Mouse (Mus musculus) forebrain, embryonic 13.5 days (tissue): ENCODE measurements around the gene Rnf214. TPM values are rescaled to one million over a fixed set of nuclear protein-coding genes. Genes with fewer than 3 reads are reported as not detected.

Experiments
- ATAC-seq: fragments of 200-750 bp; cut with Nextera tagmentation; 2 replicates; pipeline ENCODE4 v1.8.0; 2017
- H3K27ac ChIP-seq: fragments of 300-500 bp; sonication (generic); 2 replicates; pipeline ENCODE4 v1.5.1; 2015; ENCODE audit warnings: inconsistent platforms, mild to moderate bottlenecking, moderate library complexity
- H3K27me3 ChIP-seq: fragments of 300-500 bp; sonication (generic); 2 replicates; pipeline ENCODE4 v1.6.1; 2015; ENCODE audit warnings: mild to moderate bottlenecking, inconsistent platforms
- H3K36me3 ChIP-seq: fragments of 300-500 bp; sonication (generic); 2 replicates; pipeline ENCODE4 v1.6.1; 2015; ENCODE audit warnings: mild to moderate bottlenecking, inconsistent platforms; ENCODE audit not compliant: poor library complexity, severe bottlenecking
- H3K4me1 ChIP-seq: fragments of 300-500 bp; sonication (generic); 2 replicates; pipeline ENCODE4 v1.6.1; 2015; ENCODE audit warnings: inconsistent platforms
- H3K4me2 ChIP-seq: fragments of 300-500 bp; sonication (generic); 2 replicates; pipeline ENCODE4 v1.6.1; 2015; ENCODE audit warnings: inconsistent platforms, mild to moderate bottlenecking, moderate library complexity
- H3K4me3 ChIP-seq: fragments of 300-500 bp; sonication (generic); 2 replicates; pipeline ENCODE4 v1.5.1; 2015; ENCODE audit warnings: mild to moderate bottlenecking, inconsistent platforms
- H3K9ac ChIP-seq: fragments of 300-500 bp; sonication (generic); 2 replicates; pipeline ENCODE4 v1.6.1; 2015; ENCODE audit warnings: mild to moderate bottlenecking, inconsistent platforms
- H3K9me3 ChIP-seq: fragments of 300-500 bp; sonication (generic); replicated peaks from 2 replicates; pipeline ENCODE4 v1.6.1; 2016; ENCODE audit warnings: inconsistent platforms
- WGBS: fragments of 180-500 bp; shearing (Covaris S2); methylation state at CpG from one replicate; pipeline ENCODE4 v1.1.7; 2015; 5-methylcytosine and 5-hydroxymethylcytosine counted together
- polyA plus RNA-seq: library from polyadenylated mRNA; unstranded; fragments of >200 nt; fragmentation: Nextera tagmentation; extraction: Ambion mirVana; gene quantifications from 2 replicates; pipeline ENCODE4 v1.2.1, GENCODE M21; 2015

Rnf214 gene
- polyA plus RNA-seq, 1 experiment from 2014 or later: 94.3 TPM

DNA sequence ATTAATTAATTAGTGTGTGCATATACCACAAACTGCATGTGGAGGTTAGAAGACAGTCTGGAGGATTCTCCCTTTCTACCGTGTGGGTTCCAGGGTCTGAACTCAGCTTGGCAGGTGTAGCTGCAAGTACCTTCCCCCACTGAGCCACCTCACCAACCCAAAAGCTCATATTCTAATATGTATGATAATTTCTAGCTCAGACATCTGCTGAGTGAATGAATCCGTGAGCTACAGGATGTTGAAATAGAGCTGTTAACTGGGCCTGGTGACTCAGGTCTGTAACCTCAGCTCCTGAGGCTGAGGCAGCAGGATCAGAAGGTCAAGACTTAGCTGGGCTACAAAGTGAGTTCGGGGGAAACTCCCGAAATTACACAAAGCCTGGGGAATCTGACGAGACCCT, 63.7 kb downstream of the Rnf214 start:
- Histone ChIP-seq H3K27ac (no peak overlapping the region), H3K4me3 (no peak overlapping the region), H3K36me3 (peaks cover 3% of the 10 kb centered on the region; the same call in 1 of the 2 replicates), H3K4me1 (peaks cover 39% of the 10 kb centered on the region), H3K9me3 (no peaks in the 10 kb centered on the region), H3K27me3 (no peaks in the 10 kb centered on the region), H3K9ac (no peak overlapping the region), H3K4me2 (no peak overlapping the region)
- no peak for ATAC-seq
- WGBS: 85% methylated on average over 5 of the region's 5 CpGs

- WGBS: 88% methylated on average over 6 of the region's 6 CpGs
- peak overlapping the region; percentile 100; the same call in 1 of the 2 replicates for H3K4me2 ChIP-seq
These were observed 65.3 kb downstream of the Rnf214 start for GRCm38 (mm10) chr9:45841458-45841857.

GRCm38 (mm10) chr9:45840331-45840730, 66.4 kb downstream of the Rnf214 start:
- Histone ChIP-seq H3K9me3 (no peaks in the 10 kb centered on the region), H3K27ac (no peak overlapping the region), H3K4me2 (peak overlapping the region; percentile 100), H3K4me3 (peak overlapping the region; percentile 79), H3K36me3 (0 out of 2 replicates have a peak, but pooled peaks cover 3% of the 10 kb centered on the region), H3K4me1 (peaks cover 41% of the 10 kb centered on the region), H3K9ac (peak overlapping the region; percentile 95; the same call in 1 of the 2 replicates), H3K27me3 (no peaks in the 10 kb centered on the region)
- 81% methylated on average over 5 of the region's 5 CpGs for WGBS
- no peak for ATAC-seq

More at GRCm38 (mm10) chr9:45841458-45841857, 65.3 kb downstream of the Rnf214 start:
- peaks cover 3% of the 10 kb centered on the region; the same call in 1 of the 2 replicates for H3K36me3 ChIP-seq
- ATAC-seq: no peak
- H3K4me3 ChIP-seq: no peak overlapping the region
- no peaks in the 10 kb centered on the region for H3K27me3 ChIP-seq
- H3K4me1 ChIP-seq: peaks cover 41% of the 10 kb centered on the region
- H3K9ac ChIP-seq: no peak overlapping the region
- H3K27ac ChIP-seq: no peak overlapping the region
- no peaks in the 10 kb centered on the region for H3K9me3 ChIP-seq

DNA sequence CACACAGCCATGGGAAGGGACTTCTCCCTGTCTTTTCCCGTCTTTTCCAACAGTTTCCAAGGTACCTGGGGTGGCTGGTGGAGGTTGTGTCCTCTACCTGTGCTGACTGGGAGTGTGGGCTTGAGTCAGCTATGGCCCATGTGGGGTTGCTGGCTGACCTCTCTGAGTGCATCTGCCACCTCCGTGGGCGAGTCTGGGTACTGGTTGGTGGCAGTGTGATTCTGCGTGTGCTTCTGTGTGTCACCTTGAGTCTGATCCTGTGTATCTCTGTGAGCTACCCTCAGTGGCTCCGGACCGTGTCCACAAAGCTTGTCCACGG, 66.8 kb downstream of the Rnf214 start:
- peak overlapping the region; percentile 100 for H3K4me2 ChIP-seq
- H3K4me3 ChIP-seq: peak overlapping the region; percentile 79
- WGBS: 82% methylated on average over 7 of the region's 7 CpGs
- H3K36me3 ChIP-seq: 0 out of 2 replicates have a peak, but pooled peaks cover 3% of the 10 kb centered on the region
- H3K9me3 ChIP-seq: no peaks in the 10 kb centered on the region
- no peak overlapping the region for H3K27ac ChIP-seq
- peak overlapping the region; percentile 95 for H3K9ac ChIP-seq
- H3K27me3 ChIP-seq: no peaks in the 10 kb centered on the region
- ATAC-seq: no peak
- H3K4me1 ChIP-seq: peaks cover 41% of the 10 kb centered on the region

- peak overlapping the region; percentile 72; the same call in 1 of the 2 replicates for H3K27ac ChIP-seq
- H3K4me1 ChIP-seq: peaks cover 41% of the 10 kb centered on the region
- H3K27me3 ChIP-seq: no peaks in the 10 kb centered on the region
- no peaks in the 10 kb centered on the region for H3K9me3 ChIP-seq
- H3K4me3 ChIP-seq: peak overlapping the region; percentile 79
- peak overlapping the region; percentile 100 for H3K4me2 ChIP-seq
- WGBS: 9% methylated on average over 17 of the region's 17 CpGs
- H3K9ac ChIP-seq: peak overlapping the region; percentile 95
- H3K36me3 ChIP-seq: 0 out of 2 replicates have a peak, but pooled peaks cover 3% of the 10 kb centered on the region
- ATAC-seq: peak; percentile 22
These were observed 67.4 kb downstream of the Rnf214 start for GRCm38 (mm10) chr9:45839139-45839981.

DNA sequence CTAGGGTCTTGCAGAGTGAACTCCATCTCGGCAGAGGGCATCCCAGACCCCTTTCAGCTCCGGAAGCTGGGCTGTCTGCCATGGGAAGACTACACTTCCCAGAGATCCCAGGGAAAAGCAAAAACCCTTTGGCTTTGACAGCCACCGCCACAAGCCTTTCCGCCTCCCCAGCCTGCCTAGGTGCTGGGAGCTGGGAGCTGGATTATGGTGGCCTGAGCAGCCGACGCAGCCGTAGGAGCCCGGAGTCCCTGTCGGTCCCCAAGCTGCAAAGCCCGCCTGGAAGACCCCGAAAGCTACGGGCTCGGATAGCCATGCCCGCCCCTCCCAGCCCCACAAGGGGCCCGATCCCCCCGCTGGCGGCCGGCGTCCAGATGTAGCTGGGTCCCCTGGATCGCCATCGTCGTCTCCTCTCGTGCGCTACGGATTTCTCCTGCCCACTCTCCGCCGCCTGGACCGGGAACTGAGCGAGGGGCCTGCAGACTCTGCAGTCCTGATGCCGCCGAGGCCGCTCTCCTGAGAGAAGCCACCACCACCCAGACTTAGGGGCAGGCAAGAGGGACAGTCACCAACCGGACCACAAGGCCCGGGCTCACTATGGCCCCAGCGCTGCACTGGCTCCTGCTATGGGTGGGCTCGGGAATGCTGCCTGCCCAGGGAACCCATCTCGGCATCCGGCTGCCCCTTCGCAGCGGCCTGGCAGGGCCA, 68.1 kb downstream of the Rnf214 start, which contains the start of gene Bace1:
Gene Bace1, plus strand, starts transcription at position 147 of the 705 bp plus-strand sequence.
- H3K4me1 ChIP-seq: peaks cover 41% of the 10 kb centered on the region
- H3K27me3 ChIP-seq: no peaks in the 10 kb centered on the region
- peak within 1 kb of the TSS; percentile 100 for H3K4me2 ChIP-seq
- peak within 1 kb of the TSS; percentile 72 for H3K27ac ChIP-seq
- H3K9ac ChIP-seq: peak within 1 kb of the TSS; percentile 95
- under 1% methylated on average over 39 of the region's 40 CpGs for WGBS
- peak; percentile 92 for ATAC-seq
- no peaks in the 10 kb centered on the region for H3K9me3 ChIP-seq
- H3K36me3 ChIP-seq: 0 out of 2 replicates have a peak, but pooled peaks cover 3% of the 10 kb centered on the region
- peak within 1 kb of the TSS; percentile 79 for H3K4me3 ChIP-seq

DNA sequence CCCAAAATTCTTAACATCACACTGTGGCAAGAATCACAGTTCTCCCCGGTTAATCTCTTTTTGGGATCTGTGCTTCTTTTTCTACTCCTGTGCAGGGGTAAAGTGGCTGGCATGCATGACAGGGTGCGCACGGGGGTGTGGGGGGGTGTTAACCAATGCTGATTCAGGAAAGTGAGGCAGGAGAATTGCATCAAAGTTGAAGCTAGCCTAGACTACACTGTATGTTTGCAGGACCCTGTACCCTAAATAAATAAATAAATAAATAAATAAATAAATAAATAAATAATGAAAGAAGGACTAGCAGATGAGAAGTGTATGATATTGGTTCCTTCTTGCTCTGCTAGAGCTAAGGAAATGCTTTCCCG, 68.7 kb downstream of the Rnf214 start:
- no peak; the same call in 1 of the 2 replicates for ATAC-seq
- no peak overlapping the region for H3K9ac ChIP-seq

DNA sequence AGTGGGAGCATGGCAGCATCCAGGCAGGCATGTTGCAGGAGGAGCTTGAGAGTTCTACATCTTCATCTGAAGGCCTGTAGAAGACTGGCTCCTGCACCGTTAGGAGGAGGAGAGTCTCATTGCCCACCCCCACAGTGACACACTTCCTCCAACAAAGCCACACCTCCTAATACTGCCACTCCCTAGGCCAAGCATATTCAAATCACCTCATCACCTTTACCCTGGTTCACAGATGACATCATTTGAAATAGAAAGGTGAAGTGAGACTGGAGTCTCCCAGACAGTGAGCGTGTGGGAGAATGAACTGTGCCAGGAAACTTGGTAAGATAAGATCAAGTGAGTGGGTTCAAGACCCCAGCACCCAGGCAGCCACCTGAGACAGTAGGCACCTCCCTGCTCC, 73.2 kb downstream of the Rnf214 start:
- no peak overlapping the region for H3K27ac ChIP-seq
- H3K4me1 ChIP-seq: peaks cover 6% of the 10 kb centered on the region; the same call in 1 of the 2 replicates
- H3K27me3 ChIP-seq: no peaks in the 10 kb centered on the region
- 81% methylated on average over 2 of the region's 2 CpGs for WGBS
- H3K9me3 ChIP-seq: no peaks in the 10 kb centered on the region; the same call in 1 of the 2 replicates
- ATAC-seq: no peak
- no peaks in the 10 kb centered on the region for H3K36me3 ChIP-seq
- H3K4me2 ChIP-seq: no peak overlapping the region
- H3K9ac ChIP-seq: no peak overlapping the region
- H3K4me3 ChIP-seq: no peak overlapping the region

More for the DNA sequence above, 68.7 kb downstream of the Rnf214 start:
- Histone ChIP-seq H3K36me3 (0 out of 2 replicates have a peak, but pooled peaks cover 3% of the 10 kb centered on the region), H3K9me3 (no peaks in the 10 kb centered on the region), H3K4me1 (peaks cover 41% of the 10 kb centered on the region), H3K27me3 (no peaks in the 10 kb centered on the region), H3K4me2 (peak overlapping the region; percentile 100), H3K4me3 (peak overlapping the region; percentile 79), H3K27ac (no peak overlapping the region)
- 19% methylated on average over 4 of the region's 4 CpGs for WGBS

GRCm38 (mm10) chr9:45832898-45833297, 73.8 kb downstream of the Rnf214 start:
- no peak for ATAC-seq
- no peak overlapping the region for H3K27ac ChIP-seq
- no peak overlapping the region for H3K9ac ChIP-seq
- H3K9me3 ChIP-seq: no peaks in the 10 kb centered on the region; the same call in 1 of the 2 replicates
- no peaks in the 10 kb centered on the region for H3K27me3 ChIP-seq
- WGBS: 80% methylated on average over 2 of the region's 2 CpGs
- no peak overlapping the region for H3K4me2 ChIP-seq
- no peak overlapping the region for H3K4me3 ChIP-seq
- H3K4me1 ChIP-seq: peaks cover 4% of the 10 kb centered on the region; the same call in 1 of the 2 replicates
- H3K36me3 ChIP-seq: no peaks in the 10 kb centered on the region

- peak; percentile 72 for ATAC-seq
- Histone ChIP-seq H3K9ac (no peak overlapping the region), H3K4me2 (peak overlapping the region; percentile 79), H3K27me3 (no peaks in the 10 kb centered on the region), H3K36me3 (no peaks in the 10 kb centered on the region), H3K9me3 (no peaks in the 10 kb centered on the region; the same call in 1 of the 2 replicates), H3K4me1 (peaks cover 10% of the 10 kb centered on the region), H3K27ac (no peak overlapping the region), H3K4me3 (peak overlapping the region; percentile 77)
- WGBS: 27% methylated on average over 10 of the region's 10 CpGs
These were observed 77.6 kb downstream of the Rnf214 start for GRCm38 (mm10) chr9:45829107-45829506.

DNA sequence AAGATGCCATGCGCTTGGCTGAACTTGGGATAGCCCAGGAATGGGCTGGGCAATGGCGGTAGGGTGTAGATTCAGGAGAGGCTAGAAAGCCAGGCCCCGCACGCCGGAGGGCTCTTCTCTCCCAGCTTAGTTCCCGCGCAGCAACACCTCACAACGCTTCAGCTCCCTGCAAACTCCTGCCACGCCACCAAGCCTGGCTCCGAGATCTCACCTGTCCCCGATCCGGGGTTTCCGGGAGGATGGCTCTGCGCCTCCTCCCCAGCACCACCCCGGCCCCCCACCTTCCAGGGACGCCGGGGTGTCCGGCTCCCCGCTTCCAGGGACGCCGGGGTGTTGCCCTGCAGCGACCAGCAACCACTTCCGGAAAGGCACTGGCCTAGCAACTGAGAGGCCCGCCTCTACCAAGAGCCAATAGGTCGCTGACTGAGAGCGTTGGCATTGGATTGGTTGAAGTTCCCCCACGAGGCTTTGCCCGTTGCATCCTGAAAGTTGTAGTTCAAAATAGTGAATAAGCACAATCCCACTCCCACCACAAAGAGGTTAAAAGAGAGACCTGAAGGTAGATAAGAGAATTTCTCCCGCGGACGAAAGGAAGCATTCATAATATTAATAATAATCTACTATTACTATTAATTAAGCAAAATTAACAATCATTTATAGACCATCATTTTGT, 78.3 kb downstream of the Rnf214 start, which contains the start of gene Cep164:
Gene Cep164, minus strand, starts transcription at position 401 of the 673 bp plus-strand sequence.
- Histone ChIP-seq H3K4me1 (peaks cover 10% of the 10 kb centered on the region), H3K4me2 (peak within 1 kb of the TSS; percentile 79), H3K27ac (peak within 1 kb of the TSS; percentile 58), H3K27me3 (no peaks in the 10 kb centered on the region), H3K36me3 (no peaks in the 10 kb centered on the region), H3K9me3 (no peaks in the 10 kb centered on the region; the same call in 1 of the 2 replicates), H3K4me3 (peak within 1 kb of the TSS; percentile 77), H3K9ac (peak within 1 kb of the TSS; percentile 81)
- under 1% methylated on average over 31 of the region's 31 CpGs for WGBS
- ATAC-seq: peak; percentile 97
